Mouse (Mus musculus): ENCODE measurements around the gene Lrriq3.
A peak's percentile ranks its signal among the peaks of the same experiment; 100 is the strongest.

The Lrriq3 gene

GRCm38 (mm10) chr3:155093116-155093956 lies at the start of gene Lrriq3, which contains the start of gene Fpgt:
TSS of gene Lrriq3 (plus strand) at chr3:155093434.
TSS of gene Fpgt (minus strand) at chr3:155093403.
- DNase-seq, result peak; percentile 93

GRCm38 (mm10) chr3:155052021-155052420 lies 41.2 kb upstream of the Lrriq3 start:
- no peak for DNase-seq

- no peak for DNase-seq
Observed at GRCm38 (mm10) chr3:155053189-155053588, 40.0 kb upstream of the Lrriq3 start.

GRCm38 (mm10) chr3:155055231-155055916 lies 37.9 kb upstream of the Lrriq3 start, which contains the start of gene Tnni3k:
TSS of gene Tnni3k (minus strand) at chr3:155055407.
- no peak for DNase-seq

GRCm38 (mm10) chr3:155056606-155057005 lies 36.6 kb upstream of the Lrriq3 start:
- DNase-seq, result no peak

GRCm38 (mm10) chr3:155057566-155057965 lies 35.7 kb upstream of the Lrriq3 start:
- no peak for DNase-seq

- no peak for DNase-seq
Observed at GRCm38 (mm10) chr3:155058800-155059448, 34.3 kb upstream of the Lrriq3 start.

GRCm38 (mm10) chr3:155059449-155059822 lies 33.8 kb upstream of the Lrriq3 start:
- DNase-seq, result no peak

- DNase-seq, result no peak
Observed at GRCm38 (mm10) chr3:155077908-155078307, 15.3 kb upstream of the Lrriq3 start.

- DNase-seq, result no peak
Observed at GRCm38 (mm10) chr3:155092081-155092480, 1.2 kb upstream of the Lrriq3 start.

- no peak for DNase-seq
Observed at GRCm38 (mm10) chr3:155099266-155099665, 6.0 kb downstream of the Lrriq3 start.

- no peak for DNase-seq
Observed at GRCm38 (mm10) chr3:155105957-155106356, 12.7 kb downstream of the Lrriq3 start.

GRCm38 (mm10) chr3:155137737-155138136 lies 44.5 kb downstream of the Lrriq3 start:
- peak; percentile 4 for DNase-seq

- no peak for DNase-seq
Observed at GRCm38 (mm10) chr3:155141047-155141446, 47.8 kb downstream of the Lrriq3 start.

GRCm38 (mm10) chr3:155144368-155144767 lies 51.1 kb downstream of the Lrriq3 start:
- DNase-seq, result no peak

- DNase-seq, result no peak
Observed at GRCm38 (mm10) chr3:155161842-155162241, 68.6 kb downstream of the Lrriq3 start.

GRCm38 (mm10) chr3:155180303-155180902 lies 87.2 kb downstream of the Lrriq3 start:
- DNase-seq, result no peak

GRCm38 (mm10) chr3:155186456-155186855 lies 93.2 kb downstream of the Lrriq3 start:
- DNase-seq, result no peak

GRCm38 (mm10) chr3:155188857-155189256 lies 95.6 kb downstream of the Lrriq3 start:
- no peak for DNase-seq

GRCm38 (mm10) chr3:155234919-155235318 lies 141.7 kb downstream of the Lrriq3 start:
- DNase-seq, result no peak

- peak; percentile 4 for DNase-seq
Observed at GRCm38 (mm10) chr3:155235502-155235901, 142.3 kb downstream of the Lrriq3 start.
